Mouse (Mus musculus) intestine, embryonic 15.5 days (tissue): ENCODE results near the gene Zc3h18. TPM values are rescaled to one million over a fixed set of nuclear protein-coding genes. Genes with fewer than 3 reads are reported as not detected.

Experiments
- ATAC-seq: fragments of 200-750 bp; cut with Nextera tagmentation; 2 replicates; pipeline ENCODE4 v1.8.0; 2017; ENCODE audit warnings: moderate TSS enrichment, moderate library complexity
- H3K27ac ChIP-seq: fragments of 300-500 bp; sonication (generic); 2 replicates; pipeline ENCODE4 v1.5.1; 2015; ENCODE audit warnings: mild to moderate bottlenecking, inconsistent platforms
- H3K27me3 ChIP-seq: fragments of 300-500 bp; sonication (generic); replicated peaks from 2 replicates; pipeline ENCODE4 v1.6.1; 2015; ENCODE audit warnings: inconsistent platforms
- H3K36me3 ChIP-seq: fragments of 300-500 bp; sonication (generic); 2 replicates; pipeline ENCODE4 v1.6.1; 2015; ENCODE audit warnings: inconsistent platforms
- H3K4me1 ChIP-seq: fragments of 300-500 bp; sonication (generic); replicated peaks from 2 replicates; pipeline ENCODE4 v1.6.1; 2015; ENCODE audit warnings: inconsistent platforms
- H3K4me2 ChIP-seq: fragments of 300-500 bp; sonication (generic); replicated peaks from 2 replicates; pipeline ENCODE4 v1.6.1; 2015; ENCODE audit warnings: mild to moderate bottlenecking, inconsistent platforms
- H3K4me3 ChIP-seq: fragments of 300-500 bp; sonication (generic); replicated peaks from 2 replicates; pipeline ENCODE4 v1.5.1; 2015; ENCODE audit warnings: inconsistent platforms
- H3K9ac ChIP-seq: fragments of 300-500 bp; sonication (generic); 2 replicates; pipeline ENCODE4 v1.6.1; 2015; ENCODE audit warnings: inconsistent platforms
- H3K9me3 ChIP-seq: fragments of 300-500 bp; sonication (generic); 2 replicates; pipeline ENCODE4 v1.6.1; 2016; ENCODE audit warnings: inconsistent platforms
- WGBS: fragments of 180-500 bp; shearing (Covaris S2); methylation state at CpG from one replicate; pipeline ENCODE4 v1.1.7; 2015; 5-methylcytosine and 5-hydroxymethylcytosine counted together
- polyA plus RNA-seq: library from polyadenylated mRNA; unstranded; fragments of >200 nt; fragmentation: Nextera tagmentation; extraction: Ambion mirVana; gene quantifications from 2 replicates; pipeline ENCODE4 v1.2.1, GENCODE M21; 2015

The Zc3h18 gene
- polyA plus RNA-seq, 1 experiment from 2014 or later: 53.9 TPM

DNA sequence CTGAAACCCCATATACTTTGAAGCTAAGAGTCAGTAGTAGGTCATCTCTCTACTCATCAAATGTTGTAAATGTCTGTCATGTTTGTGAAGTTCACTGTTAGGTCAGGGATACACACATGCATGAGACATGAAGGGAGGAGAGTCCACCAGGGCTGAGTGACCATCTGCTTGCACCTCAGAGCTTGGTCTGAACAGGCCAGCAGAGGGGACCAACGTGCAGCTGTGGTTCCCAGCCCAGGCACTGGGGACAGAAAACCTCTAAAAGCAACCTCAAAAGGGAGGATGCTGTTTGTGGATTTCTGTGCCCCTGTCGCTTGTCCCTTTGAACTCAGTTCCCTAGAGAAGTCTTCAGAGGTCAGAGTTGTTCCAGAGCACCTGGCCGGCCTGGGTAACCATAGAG is 68.8 kb downstream of the Zc3h18 start:
- 61% methylated on average over 3 of the region's 3 CpGs for WGBS
- Histone ChIP-seq H3K4me2 (no peak overlapping the region), H3K4me3 (no peak overlapping the region), H3K9ac (0 out of 2 replicates have a peak overlapping the region, but pooled peaks have one; percentile 51), H3K4me1 (peaks cover 21% of the 10 kb centered on the region), H3K27me3 (no peaks in the 10 kb centered on the region), H3K36me3 (no peaks in the 10 kb centered on the region), H3K27ac (0 out of 2 replicates have a peak overlapping the region, but pooled peaks have one; percentile 7), H3K9me3 (no peaks in the 10 kb centered on the region)
- no peak for ATAC-seq

DNA sequence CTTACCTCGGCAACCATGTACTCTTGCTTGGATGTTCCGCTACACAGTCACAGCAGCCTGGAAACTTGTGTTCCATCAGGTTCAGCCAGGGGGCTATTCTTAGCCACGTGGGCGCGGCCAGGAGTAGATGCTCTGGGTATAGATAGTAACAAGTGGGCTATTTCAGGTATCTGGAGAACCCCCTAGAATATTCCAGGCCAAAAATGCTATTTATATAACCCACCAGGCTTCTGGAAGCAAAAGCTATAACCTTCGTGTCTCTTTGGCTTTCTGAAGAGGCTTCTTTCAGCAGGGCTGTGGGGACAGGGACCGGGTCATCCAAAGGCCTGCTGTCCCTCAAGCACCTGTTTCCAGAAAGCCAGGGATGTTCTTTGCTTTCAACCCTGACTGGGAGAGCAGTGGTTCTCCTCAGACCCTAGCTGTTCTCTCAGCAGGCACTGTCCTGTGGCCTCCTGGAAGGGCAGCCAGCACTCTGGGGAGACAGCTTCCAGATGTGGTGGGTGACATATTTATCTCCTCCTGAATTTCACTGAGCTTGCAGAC is 74.8 kb downstream of the Zc3h18 start:
- 0 out of 2 replicates have a peak, but pooled peaks have one; percentile 50 for ATAC-seq
- no peaks in the 10 kb centered on the region for H3K4me1 ChIP-seq
- H3K9ac ChIP-seq: no peak overlapping the region
- H3K4me3 ChIP-seq: no peak overlapping the region
- H3K36me3 ChIP-seq: no peaks in the 10 kb centered on the region
- WGBS: 56% methylated on average over 7 of the region's 7 CpGs
- H3K9me3 ChIP-seq: no peaks in the 10 kb centered on the region
- H3K27me3 ChIP-seq: no peaks in the 10 kb centered on the region
- H3K27ac ChIP-seq: no peak overlapping the region
- H3K4me2 ChIP-seq: no peak overlapping the region

DNA sequence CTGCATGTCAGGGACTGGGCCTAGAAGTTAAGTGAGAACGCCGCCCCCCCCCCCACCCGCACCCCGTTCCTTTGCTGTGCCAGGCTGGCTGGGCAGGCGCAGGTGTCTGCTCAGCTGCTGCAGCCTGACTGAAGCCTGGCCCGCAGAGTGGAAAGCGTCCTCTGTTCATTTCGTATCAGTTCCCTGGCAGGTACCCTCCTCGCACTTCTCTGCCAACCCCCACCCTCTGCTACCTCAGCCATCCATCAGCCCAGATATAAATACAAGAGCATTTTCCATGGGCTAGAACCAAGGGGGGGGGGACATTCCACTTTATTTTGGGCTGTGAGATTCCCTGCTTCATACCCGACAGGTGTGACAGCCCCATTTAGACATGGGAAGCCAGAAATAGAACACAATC is 75.7 kb downstream of the Zc3h18 start:
- no peak overlapping the region for H3K4me3 ChIP-seq
- 82% methylated on average over 9 of the region's 10 CpGs for WGBS
- ATAC-seq: no peak

DNA sequence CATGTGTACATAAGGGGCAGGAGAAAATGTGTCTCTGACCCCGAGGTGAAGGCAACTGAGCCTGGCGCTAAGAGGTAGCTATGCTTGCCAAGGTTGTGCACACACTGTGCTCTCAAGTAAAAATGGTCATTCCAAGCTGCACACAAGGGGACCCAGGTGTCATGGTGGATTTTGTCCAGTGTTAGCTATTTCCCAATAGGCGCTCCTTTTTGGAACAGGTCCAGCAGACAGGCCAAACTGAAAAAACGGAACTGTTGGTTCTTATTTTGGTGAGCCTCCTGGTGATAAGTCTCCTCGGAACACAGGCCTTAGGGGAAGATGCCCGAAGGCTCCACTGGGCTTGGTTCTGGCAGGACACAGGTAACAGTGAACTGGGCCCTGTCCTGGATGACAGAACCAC is 78.0 kb downstream of the Zc3h18 start:
- Histone ChIP-seq H3K9me3 (no peaks in the 10 kb centered on the region), H3K27ac (no peak overlapping the region), H3K4me2 (no peak overlapping the region), H3K27me3 (peaks cover 5% of the 10 kb centered on the region; the same call in 1 of the 2 replicates), H3K4me3 (no peak overlapping the region), H3K4me1 (no peaks in the 10 kb centered on the region), H3K36me3 (no peaks in the 10 kb centered on the region), H3K9ac (no peak overlapping the region)
- 79% methylated on average over 6 of the region's 6 CpGs for WGBS
- ATAC-seq: no peak

More for the DNA sequence above, 75.7 kb downstream of the Zc3h18 start:
- no peaks in the 10 kb centered on the region for H3K9me3 ChIP-seq
- no peaks in the 10 kb centered on the region for H3K27me3 ChIP-seq
- no peak overlapping the region for H3K9ac ChIP-seq
- H3K27ac ChIP-seq: no peak overlapping the region
- H3K4me2 ChIP-seq: no peak overlapping the region
- no peaks in the 10 kb centered on the region for H3K4me1 ChIP-seq
- H3K36me3 ChIP-seq: no peaks in the 10 kb centered on the region

DNA sequence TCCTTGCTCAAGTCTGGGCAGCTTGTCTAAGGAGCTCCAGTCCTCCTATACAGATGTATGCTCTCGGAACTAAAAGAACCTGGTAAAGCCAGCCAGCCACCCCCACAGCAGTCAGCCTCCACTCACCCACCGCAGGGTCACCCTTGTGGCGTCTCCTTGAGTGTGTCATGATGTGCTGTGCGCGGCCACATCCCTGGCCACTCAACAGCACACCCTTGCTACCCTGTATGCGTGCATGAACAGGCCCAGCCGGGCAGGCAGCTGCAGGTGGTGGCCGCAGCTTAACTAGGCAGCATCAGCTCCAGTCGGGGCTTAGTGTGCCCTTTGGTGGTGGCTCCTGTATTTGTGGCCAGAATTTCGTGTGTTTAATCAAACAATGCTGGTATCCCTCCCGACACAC is 80.8 kb downstream of the Zc3h18 start:
- Histone ChIP-seq H3K27ac (no peak overlapping the region), H3K9ac (no peak overlapping the region), H3K4me2 (no peak overlapping the region), H3K9me3 (no peaks in the 10 kb centered on the region), H3K36me3 (no peaks in the 10 kb centered on the region), H3K4me3 (no peak overlapping the region), H3K4me1 (peaks cover 22% of the 10 kb centered on the region), H3K27me3 (peaks cover 23% of the 10 kb centered on the region)
- WGBS: 73% methylated on average over 11 of the region's 11 CpGs
- ATAC-seq: no peak

DNA sequence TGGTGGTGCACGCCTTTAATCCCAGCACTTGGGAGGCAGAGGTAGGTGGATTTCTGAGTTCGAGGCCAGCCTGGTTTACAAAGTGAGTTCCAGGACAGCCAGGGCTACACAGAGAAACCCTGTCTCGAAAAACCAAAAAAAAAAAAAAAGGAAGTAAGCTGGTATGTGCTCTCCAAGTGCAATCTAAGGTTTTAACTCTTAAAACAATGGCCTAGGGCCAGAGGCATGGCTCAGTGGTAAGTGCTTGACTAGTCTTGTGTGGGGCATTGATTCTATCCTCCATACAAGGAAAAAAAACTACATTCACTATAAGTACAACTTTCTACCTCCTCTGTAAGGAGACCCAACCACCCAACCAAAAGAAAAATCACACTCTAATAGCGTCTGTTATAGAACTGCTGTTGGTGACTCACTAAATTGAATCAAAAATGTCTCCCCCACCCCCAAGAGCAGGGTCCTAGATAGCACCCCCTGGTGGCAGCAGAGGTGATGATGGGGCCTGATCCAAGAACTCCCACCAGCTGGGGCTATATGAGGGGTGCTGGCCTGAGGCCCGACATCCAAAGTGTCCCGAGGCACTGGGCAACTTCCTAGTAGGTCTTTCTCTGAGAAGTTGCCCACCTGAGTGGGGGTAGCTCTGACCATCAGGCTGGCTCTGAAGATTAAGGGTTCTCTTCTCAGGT is 83.0 kb downstream of the Zc3h18 start:
- Histone ChIP-seq H3K27ac (no peak overlapping the region), H3K36me3 (no peaks in the 10 kb centered on the region), H3K4me3 (no peak overlapping the region), H3K4me2 (no peak overlapping the region), H3K4me1 (peaks cover 22% of the 10 kb centered on the region), H3K9ac (no peak overlapping the region), H3K27me3 (peaks cover 29% of the 10 kb centered on the region), H3K9me3 (no peaks in the 10 kb centered on the region)
- no peak for ATAC-seq
- WGBS: 59% methylated on average over 6 of the region's 6 CpGs

DNA sequence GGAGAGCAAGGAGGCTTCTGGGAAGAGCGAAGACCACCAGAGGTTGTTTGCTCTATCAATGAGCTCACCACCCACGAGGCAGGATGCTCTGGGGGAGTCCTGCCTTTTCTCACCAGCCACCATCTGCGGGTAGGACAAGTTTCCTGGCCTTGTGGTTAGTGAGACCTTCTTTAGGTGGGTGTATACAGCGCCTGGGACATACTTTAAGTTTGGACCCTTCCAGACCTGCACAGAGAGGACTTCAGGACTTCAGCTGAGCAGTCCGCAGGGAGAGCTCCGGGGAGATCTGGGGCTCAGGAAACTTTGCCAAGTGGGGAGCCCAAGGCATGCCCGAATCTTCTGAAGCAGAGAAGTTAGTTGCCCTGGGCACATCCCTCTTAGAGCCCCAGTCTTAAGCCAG is 83.6 kb downstream of the Zc3h18 start:
- no peak; the same call in 1 of the 2 replicates for ATAC-seq
- WGBS: 22% methylated on average over 7 of the region's 7 CpGs
- H3K9ac ChIP-seq: 0 out of 2 replicates have a peak overlapping the region, but pooled peaks have one; percentile 42
- no peak overlapping the region for H3K27ac ChIP-seq
- H3K4me2 ChIP-seq: peak overlapping the region; percentile 89
- peaks cover 29% of the 10 kb centered on the region for H3K27me3 ChIP-seq
- peaks cover 22% of the 10 kb centered on the region for H3K4me1 ChIP-seq
- no peaks in the 10 kb centered on the region for H3K9me3 ChIP-seq
- H3K4me3 ChIP-seq: peak overlapping the region; percentile 39
- no peaks in the 10 kb centered on the region for H3K36me3 ChIP-seq

DNA sequence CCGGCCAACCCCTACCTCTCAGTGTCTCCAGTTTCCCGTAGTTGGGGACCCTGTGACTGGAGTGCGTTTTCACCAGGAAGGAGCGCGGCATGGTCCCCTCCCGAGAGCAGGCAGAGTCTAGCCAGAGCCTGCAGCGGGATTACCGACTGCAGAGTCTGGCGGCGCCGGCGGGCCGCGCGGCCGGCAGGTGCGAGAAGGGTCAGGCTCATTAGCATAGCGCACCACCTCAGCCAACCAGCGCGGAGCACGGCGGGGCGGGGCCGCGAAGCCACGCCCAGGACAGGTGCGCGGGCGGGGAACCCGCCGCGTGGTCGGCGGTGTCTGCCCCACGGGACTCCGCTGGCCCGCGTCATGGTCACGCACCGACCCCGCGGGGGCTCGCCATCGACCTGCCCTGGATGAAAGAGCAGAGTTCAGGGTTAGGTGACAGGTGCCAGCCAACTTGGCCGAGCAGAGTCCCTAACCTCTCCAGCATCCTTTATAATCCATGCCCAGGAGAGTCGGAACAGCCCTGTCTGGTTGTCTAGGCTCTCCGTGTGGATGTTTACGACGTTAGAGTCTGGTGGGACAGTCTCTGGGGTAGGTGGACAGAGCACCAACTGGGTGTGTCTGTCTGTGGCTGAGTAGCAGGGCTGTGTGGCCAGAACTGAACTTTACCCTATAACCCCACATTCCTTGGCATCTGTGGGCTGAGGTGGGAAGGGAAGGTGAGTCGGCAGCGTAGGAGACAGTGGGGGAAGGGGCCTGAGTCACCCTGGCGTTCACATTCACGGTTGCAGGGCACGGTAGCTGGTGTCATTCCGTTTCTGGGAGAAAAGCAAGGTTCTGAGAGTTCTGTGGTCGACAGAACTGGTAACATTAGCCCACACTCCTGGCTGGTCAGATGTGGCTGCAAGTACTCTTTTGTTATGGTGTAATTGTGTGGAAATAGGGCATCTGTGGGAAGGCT is 84.4 kb downstream of the Zc3h18 start, which contains the start of gene Snai3:
Snai3 (minus strand) TSS at position 210 of the 949 bp plus-strand sequence.
- Histone ChIP-seq H3K36me3 (peaks cover 2% of the 10 kb centered on the region; the same call in 1 of the 2 replicates), H3K9me3 (no peaks in the 10 kb centered on the region), H3K4me1 (peaks cover 22% of the 10 kb centered on the region), H3K4me3 (peak within 1 kb of the TSS; percentile 39), H3K9ac (peak within 1 kb of the TSS; percentile 42), H3K27me3 (peaks cover 29% of the 10 kb centered on the region), H3K27ac (no peak within 1 kb of the TSS), H3K4me2 (peak within 1 kb of the TSS; percentile 89)
- peak; percentile 96 for ATAC-seq
- 2% methylated on average over 56 of the region's 56 CpGs for WGBS

DNA sequence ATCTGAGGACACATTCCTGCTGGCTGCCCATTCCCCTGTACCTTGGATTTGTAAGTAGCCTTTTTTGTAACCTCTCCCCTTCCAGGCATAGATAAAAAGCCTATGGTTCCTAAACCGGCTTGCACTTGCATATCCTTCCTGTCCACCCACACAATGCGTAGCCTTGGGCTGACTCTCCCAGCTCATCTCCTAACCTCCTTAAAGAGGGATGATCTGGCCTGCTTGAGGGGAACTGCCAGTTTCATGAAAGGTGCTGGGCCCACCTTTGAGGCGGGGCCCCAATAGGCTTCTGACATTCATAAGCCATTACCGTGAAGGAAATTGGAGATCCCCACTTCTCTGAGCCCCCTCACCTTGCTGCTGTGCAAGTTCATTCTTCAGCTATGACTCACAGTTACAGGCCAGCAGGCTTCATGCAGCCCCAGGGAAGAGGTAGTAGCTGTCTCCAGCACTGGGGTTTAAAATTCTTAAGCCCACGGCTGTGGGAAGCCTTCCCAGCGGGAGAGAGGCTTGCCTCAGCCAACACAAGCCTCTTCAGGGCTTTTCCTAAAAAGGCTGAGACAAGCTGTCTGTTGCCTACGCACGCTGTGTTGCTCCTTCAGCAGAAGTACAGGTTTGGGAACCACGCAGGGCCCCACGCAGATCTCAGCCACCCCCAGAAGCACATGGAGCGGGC is 85.2 kb downstream of the Zc3h18 start:
- Histone ChIP-seq H3K27me3 (peaks cover 29% of the 10 kb centered on the region), H3K36me3 (peaks cover 3% of the 10 kb centered on the region; the same call in 1 of the 2 replicates), H3K4me2 (peak overlapping the region; percentile 89; the same call in 1 of the 2 replicates), H3K4me1 (peaks cover 22% of the 10 kb centered on the region), H3K9ac (no peak overlapping the region), H3K27ac (no peak overlapping the region), H3K9me3 (no peaks in the 10 kb centered on the region), H3K4me3 (no peak overlapping the region)
- no peak for ATAC-seq
- WGBS: 66% methylated on average over 11 of the region's 11 CpGs

DNA sequence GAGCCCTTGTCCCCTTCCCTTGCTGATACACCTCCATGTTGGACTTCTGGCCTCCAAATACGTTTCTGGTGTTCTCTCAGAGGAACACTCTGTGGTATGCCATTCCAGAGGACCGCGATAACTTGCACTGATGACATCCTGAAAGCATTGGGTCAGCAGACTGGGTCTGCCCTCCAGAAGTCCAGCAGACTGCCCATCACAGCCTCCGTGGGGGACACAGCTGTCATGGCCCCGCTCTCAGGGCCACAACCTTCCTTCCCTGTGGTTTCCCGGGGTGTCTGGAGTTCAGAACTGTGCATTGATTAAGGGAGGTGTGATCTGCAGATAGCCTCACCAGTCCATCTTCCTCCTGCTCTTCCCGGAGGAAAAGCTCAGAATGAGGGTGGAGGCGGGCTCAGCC is 86.1 kb downstream of the Zc3h18 start:
- ATAC-seq: no peak
- Histone ChIP-seq H3K27ac (no peak overlapping the region), H3K27me3 (peaks cover 29% of the 10 kb centered on the region), H3K36me3 (peaks cover 10% of the 10 kb centered on the region), H3K4me2 (no peak overlapping the region), H3K9ac (no peak overlapping the region), H3K9me3 (no peaks in the 10 kb centered on the region), H3K4me3 (no peak overlapping the region), H3K4me1 (peaks cover 22% of the 10 kb centered on the region)
- WGBS: 70% methylated on average over 8 of the region's 8 CpGs

DNA sequence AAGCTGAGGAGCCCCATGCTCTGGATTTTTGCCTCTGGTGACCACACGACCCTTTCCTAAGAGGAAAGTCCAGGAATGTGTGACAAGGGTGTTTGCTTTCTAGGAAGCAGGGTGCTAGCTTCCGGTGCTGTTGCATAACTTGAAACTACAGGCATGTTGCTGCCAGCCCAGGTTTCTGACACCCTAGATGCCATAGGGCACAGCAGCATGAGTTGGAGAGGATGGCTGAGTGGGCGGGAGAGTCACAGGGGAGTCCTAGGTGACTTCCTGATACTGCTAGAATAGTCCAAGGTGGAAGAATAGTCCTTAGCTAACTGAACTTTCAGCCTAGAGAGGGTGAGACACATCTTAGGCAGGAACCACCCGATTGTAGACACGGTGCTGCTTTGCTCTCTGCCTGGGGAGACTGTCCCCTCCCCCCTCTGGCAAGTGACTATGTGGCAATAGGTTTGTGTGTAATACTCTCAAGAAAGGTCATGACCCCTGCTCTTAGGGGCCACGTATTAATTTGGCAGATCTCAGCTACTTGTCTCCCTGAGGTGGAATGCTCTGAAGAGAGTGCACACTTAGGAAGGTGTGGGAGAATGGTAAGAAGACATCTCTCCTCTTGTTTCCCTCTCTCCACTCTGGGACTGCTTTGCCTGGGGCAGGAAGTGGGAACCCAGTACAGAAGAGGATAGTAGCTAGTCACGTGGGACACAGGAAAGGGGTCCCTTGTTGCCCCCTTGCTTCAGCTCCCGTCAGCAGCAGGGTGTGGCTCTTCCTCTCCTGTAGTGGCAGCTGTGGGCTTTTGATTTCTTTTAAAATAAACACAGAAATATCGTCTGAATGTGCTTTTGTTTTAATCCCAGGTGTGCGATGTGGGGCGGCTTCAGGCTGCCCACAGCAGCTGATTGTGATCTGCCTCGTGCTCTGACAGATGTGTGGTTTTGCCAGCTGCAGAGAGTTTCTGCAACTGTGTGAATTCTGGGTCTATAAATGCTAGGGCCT is 87.5 kb downstream of the Zc3h18 start:
- H3K9me3 ChIP-seq: no peaks in the 10 kb centered on the region
- H3K4me1 ChIP-seq: peaks cover 22% of the 10 kb centered on the region
- no peak overlapping the region for H3K4me3 ChIP-seq
- H3K4me2 ChIP-seq: no peak overlapping the region
- WGBS: 44% methylated on average over 12 of the region's 12 CpGs
- H3K27me3 ChIP-seq: peaks cover 26% of the 10 kb centered on the region
- H3K27ac ChIP-seq: no peak overlapping the region
- ATAC-seq: no peak
- peaks cover 15% of the 10 kb centered on the region for H3K36me3 ChIP-seq
- no peak overlapping the region for H3K9ac ChIP-seq
